Mouse (Mus musculus): Measurements from ENCODE around the gene AL607142.1.

DNA sequence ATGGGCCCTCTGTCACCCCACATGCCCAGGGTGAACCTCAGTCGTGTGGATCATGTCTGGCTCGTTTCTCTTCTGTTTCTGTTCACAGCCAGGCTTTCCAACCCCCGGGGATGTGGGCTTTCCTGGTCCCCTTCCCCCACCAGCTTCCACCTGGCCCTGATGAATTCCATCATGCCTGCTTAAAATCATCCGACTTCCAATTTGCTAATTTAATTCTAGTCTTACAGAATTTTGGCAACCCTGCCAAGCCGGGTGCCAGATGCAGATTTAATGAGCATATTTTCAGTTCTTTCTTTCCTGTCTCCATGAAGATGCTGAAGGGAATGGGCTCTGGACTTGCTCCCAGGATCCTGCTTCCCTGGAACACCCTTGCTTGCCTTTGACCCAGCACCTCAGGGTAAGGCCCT is 19.7 kb upstream of the AL607142.1 start:
- no peak for TF ChIP-seq CTCF (IDR thresholded peaks at IDR 0.05; ENCODE audit: low read depth)
- TF ChIP-seq EP300 (optimal IDR thresholded peaks at IDR 0.05), result no peak
